9 mouse cellular contexts compared by ENCODE assay signal in genomic region chr7:28692545-28693320, GRCm38 (mm10). TPM values are rescaled to one million over a fixed set of nuclear protein-coding genes. Genes with fewer than 3 reads are reported as not detected.
A peak's percentile ranks its signal among the peaks of the same experiment; 100 is the strongest.
DNase-seq lines count a peak whose midpoint lies in the region; ATAC-seq and TF ChIP-seq lines count a peak whose summit lies in the region.
"Had no signal": no experiment of that assay in that cellular context is flagged by ENCODE, and none has a peak within 500 bp of the region (broad histone marks: within the 10 kb centered on the region; RNA-seq: fewer than 3 reads in every experiment).

TSS of gene Fbxo27 (plus strand) at chr7:28692849.

- no peak for TF ChIP-seq CTCF in liver, adult 2 months (IDR thresholded peaks at IDR 0.05; ENCODE audit: low read depth, low read length)
- TF ChIP-seq CTCF in layer of hippocampus, adult 2 months (conservative IDR thresholded peaks at IDR 0.05) = no peak

- H3K9ac ChIP-seq in liver, adult 2 months (ENCODE audit: low read depth, low read length) = peak within 1 kb of the TSS; percentile 45
- H3K9ac ChIP-seq in forebrain, embryonic 14.5 days (ENCODE audit: low read length) = peak within 1 kb of the TSS; percentile 55
- peak within 1 kb of the TSS; percentile 32; the same call in 1 of the 2 replicates for H3K9ac ChIP-seq in stomach, embryonic 15.5 days

- peaks cover 9% of the 10 kb centered on the region for H3K27me3 ChIP-seq in liver, adult 2 months (ENCODE audit: control insufficient read depth, insufficient read depth, low read length)
- peaks cover 20% of the 10 kb centered on the region; the same call in 1 of the 2 replicates for H3K27me3 ChIP-seq in forebrain, embryonic 14.5 days (replicated peaks; ENCODE audit: control insufficient read depth, insufficient read depth, low read length)
- peaks cover 4% of the 10 kb centered on the region for H3K27me3 ChIP-seq in stomach, embryonic 15.5 days (replicated peaks)

- no peaks in the 10 kb centered on the region for H3K36me3 ChIP-seq in liver, adult 2 months (ENCODE audit: control insufficient read depth, insufficient read depth, low read length)
- no peaks in the 10 kb centered on the region for H3K36me3 ChIP-seq in forebrain, embryonic 14.5 days (ENCODE audit: control insufficient read depth, insufficient read depth, low read length)
- no peaks in the 10 kb centered on the region for H3K36me3 ChIP-seq in stomach, embryonic 15.5 days

- no peaks in the 10 kb centered on the region for H3K79me2 ChIP-seq in liver, adult 2 months (ENCODE audit: control insufficient read depth, insufficient read depth, low read length)

- no peak for TF ChIP-seq POLR2A in liver, adult 2 months (IDR thresholded peaks at IDR 0.05; ENCODE audit: extremely low read depth, insufficient read depth, low read length)

- no peak within 1 kb of the TSS for H3K27ac ChIP-seq in liver, adult 2 months (replicated peaks; ENCODE audit: insufficient read depth, low read depth, low read length)
- H3K27ac ChIP-seq in forebrain, embryonic 14.5 days (ENCODE audit: low read depth, low read length) = no peak within 1 kb of the TSS
- H3K27ac ChIP-seq in layer of hippocampus, adult 2 months = peak within 1 kb of the TSS; percentile 89
- no peak within 1 kb of the TSS for H3K27ac ChIP-seq in stomach, embryonic 15.5 days

- peak within 1 kb of the TSS; percentile 90 for H3K4me2 ChIP-seq in forebrain, embryonic 14.5 days (ENCODE audit: low read length)
- H3K4me2 ChIP-seq in stomach, embryonic 15.5 days = peak within 1 kb of the TSS; percentile 96

- peak; percentile 46 for ATAC-seq in forebrain, embryonic 14.5 days
- ATAC-seq in stomach, embryonic 15.5 days (ENCODE audit: insufficient read depth, low FRiP score, low read depth) = peak; percentile 16; the same call in 1 of the 2 replicates

- H3K9me3 ChIP-seq in forebrain, embryonic 14.5 days (replicated peaks; ENCODE audit: control insufficient read depth, low read length) = no peaks in the 10 kb centered on the region
- H3K9me3 ChIP-seq in stomach, embryonic 15.5 days = no peaks in the 10 kb centered on the region

- H3K4me3 ChIP-seq in liver, adult 2 months (ENCODE audit: insufficient read depth, low read depth, low read length) = peak within 1 kb of the TSS; percentile 55; the same call in 1 of the 2 replicates
- peak within 1 kb of the TSS; percentile 46 for H3K4me3 ChIP-seq in forebrain, embryonic 14.5 days (ENCODE audit: low read depth, low read length)
- H3K4me3 ChIP-seq in layer of hippocampus, adult 2 months = peak within 1 kb of the TSS; percentile 76
- H3K4me3 ChIP-seq in stomach, embryonic 15.5 days (replicated peaks) = peak within 1 kb of the TSS; percentile 50

- H3K4me1 ChIP-seq in liver, adult 2 months (ENCODE audit: control insufficient read depth, insufficient read depth, low read length) = no peaks in the 10 kb centered on the region
- H3K4me1 ChIP-seq in forebrain, embryonic 14.5 days (ENCODE audit: control insufficient read depth, insufficient read depth, low read length) = peaks cover 7% of the 10 kb centered on the region; the same call in 1 of the 2 replicates
- H3K4me1 ChIP-seq in stomach, embryonic 15.5 days = 0 out of 2 replicates have a peak, but pooled peaks cover 4% of the 10 kb centered on the region

- 46% methylated on average over 29 of the region's 30 CpGs for WGBS in liver, adult 2 months
- WGBS in forebrain, embryonic 14.5 days = 16% methylated on average over 29 of the region's 30 CpGs
- 37% methylated on average over 29 of the region's 30 CpGs for WGBS in stomach, embryonic 15.5 days

- no peak for DNase-seq in liver, adult 2 months (ENCODE audit: extremely low read depth, low read depth, low spot score)
- DNase-seq in liver = no peak
- DNase-seq in cerebellum, adult 18-20 months = peak; percentile 76 to 81
- DNase-seq in forebrain, embryonic 14.5 days (ENCODE audit: low spot score) = peak; percentile 17
- DNase-seq in layer of hippocampus, adult 2 months (ENCODE audit: low spot score in 2 of 2) = peak; percentile 59
- peak; percentile 17 to 48 for DNase-seq in lung, postnatal 4 days
- no peak for DNase-seq in spleen, postnatal 10 days (ENCODE audit: low spot score in 2 of 2)

RNA-seq across cellular contexts. Expression of gene Fbxo27, which starts in this region (rescaled TPM):
- not detected in 2 replicates for total RNA-seq in liver, adult 2 months (2014; rRNA removed)
- polyA plus RNA-seq in liver, adult 2 months (2012; rRNA removed) = 0.16 and 0.19 TPM in 2 replicates
- 4.3 and 5.9 TPM in 2 replicates for polyA plus RNA-seq in forebrain, embryonic 14.5 days (2014; fragmentation: Nextera tagmentation; extraction: Ambion mirVana)
- total RNA-seq in layer of hippocampus, adult 2 months (2021) = 10 to 100 TPM; 24.4 to 27.1 TPM
- polyA plus RNA-seq in stomach, embryonic 15.5 days (2015; fragmentation: Nextera tagmentation; extraction: Ambion mirVana) = 4.3 and 4.8 TPM in 2 replicates
- total RNA-seq: neutrophil, adult 5-6 weeks had no signal

Comparison
In these comparisons a context has a peak if more than half of its experiments do, and no peak if none do; other contexts are left out.
1. RNA of gene Fbxo27 (total RNA-seq): 24.4 to 27.1 TPM in layer of hippocampus, adult 2 months; not detected in liver, adult 2 months; every median in the first group is over 10 times any median in the second.
2. DNase-seq: peak in cerebellum, adult 18-20 months (2 of 2), forebrain, embryonic 14.5 days (single experiment), layer of hippocampus, adult 2 months (2 of 2) and lung, postnatal 4 days (2 of 2); none in liver, adult 2 months (single experiment), liver (single experiment) and spleen, postnatal 10 days (0 of 2).
3. Peak in every context shown above with its lines, with median percentiles within 50 percentile points of each other: H3K4me3 ChIP-seq and H3K9ac ChIP-seq.